In genomic region chr4:136595221-136595620, GRCm38 (mm10) we compare ENCODE assay signal across 27 mouse cellular contexts. TPM values are rescaled to one million over a fixed set of nuclear protein-coding genes. Genes with fewer than 3 reads are reported as not detected.
DNase-seq lines count a peak whose midpoint lies in the region; ATAC-seq and TF ChIP-seq lines count a peak whose summit lies in the region.
"Had no signal": no experiment of that assay in that cellular context is flagged by ENCODE, and none has a peak within 500 bp of the region (broad histone marks: within the 10 kb centered on the region; RNA-seq: fewer than 3 reads in every experiment).

No protein-coding gene starts in this region.

- ATAC-seq in kidney, postnatal 0 days (replicated peaks; ENCODE audit: low FRiP score, low read depth): no peak
- no peak for ATAC-seq in kidney, embryonic 15.5 days (replicated peaks; ENCODE audit: low FRiP score)
- ATAC-seq in forebrain, embryonic 14.5 days: no peak
- ATAC-seq: forebrain, embryonic 13.5 days; hindbrain, embryonic 16.5 days had no signal

- DNase-seq in heart, adult 11 months: peak; percentile 77
- no peak for DNase-seq in heart, adult 2 months
- DNase-seq in kidney, postnatal 0 days (ENCODE audit: low spot score): peak; percentile 41
- peak; percentile 40 to 44 for DNase-seq in kidney, postnatal 36 days
- DNase-seq in forebrain, embryonic 14.5 days (ENCODE audit: low spot score): no peak
- DNase-seq in left cerebral cortex, postnatal 14 days (ENCODE audit: low spot score in 2 of 2): no peak
- DNase-seq: adrenal gland, adult 8-10 months; adrenal gland, postnatal 36 days; cerebellum, adult 11 months; cerebellum, adult 8-10 months; cerebellum, postnatal 14 days; gastrocnemius, adult 2 months; gastrocnemius, postnatal 25 days; heart, postnatal 10 days; heart, postnatal 4 days had no signal

- H3K9ac ChIP-seq in heart, adult 2 months (ENCODE audit: low read depth, low read length): no peak overlapping the region
- no peak overlapping the region for H3K9ac ChIP-seq in kidney, postnatal 0 days (ENCODE audit: low read depth, low read length)
- no peak overlapping the region for H3K9ac ChIP-seq in kidney, embryonic 15.5 days
- no peak overlapping the region for H3K9ac ChIP-seq in forebrain, embryonic 14.5 days (ENCODE audit: low read length)
- H3K9ac ChIP-seq: embryonic facial prominence, embryonic 13.5 days; forebrain, embryonic 13.5 days; hindbrain, embryonic 12.5 days had no signal

- TF ChIP-seq POLR2A in heart, adult 2 months (IDR thresholded peaks at IDR 0.05; ENCODE audit: insufficient read depth, low read depth, low read length): no peak

- WGBS in heart, adult 2 months: 54% methylated on average over 6 of the region's 6 CpGs
- WGBS in kidney, postnatal 0 days: 55% methylated on average over 6 of the region's 6 CpGs
- 73% methylated on average over 6 of the region's 6 CpGs for WGBS in kidney, embryonic 15.5 days
- WGBS in forebrain, embryonic 14.5 days: 86% methylated on average over 6 of the region's 6 CpGs

- H3K4me1 ChIP-seq in heart, adult 2 months (ENCODE audit: control insufficient read depth, insufficient read depth, low read length): peaks cover 1% of the 10 kb centered on the region
- H3K4me1 ChIP-seq in kidney, postnatal 0 days (replicated peaks; ENCODE audit: insufficient read depth, low read length): peaks cover 5% of the 10 kb centered on the region
- peaks cover 24% of the 10 kb centered on the region for H3K4me1 ChIP-seq in kidney, embryonic 15.5 days
- peaks cover 91% of the 10 kb centered on the region for H3K4me1 ChIP-seq in E14TG2a.4 (replicated peaks; ENCODE audit: low read depth, low read length)
- peaks cover 5% of the 10 kb centered on the region for H3K4me1 ChIP-seq in forebrain, embryonic 14.5 days (ENCODE audit: control insufficient read depth, insufficient read depth, low read length)

- H3K27me3 ChIP-seq in heart, adult 2 months (ENCODE audit: control insufficient read depth, insufficient read depth, low read length): no peaks in the 10 kb centered on the region
- H3K27me3 ChIP-seq in kidney, postnatal 0 days (ENCODE audit: insufficient read depth, low read length): no peaks in the 10 kb centered on the region
- no peaks in the 10 kb centered on the region for H3K27me3 ChIP-seq in kidney, embryonic 15.5 days
- no peaks in the 10 kb centered on the region for H3K27me3 ChIP-seq in E14TG2a.4 (ENCODE audit: insufficient read depth, low read length)
- H3K27me3 ChIP-seq in forebrain, embryonic 14.5 days (replicated peaks; ENCODE audit: control insufficient read depth, insufficient read depth, low read length): no peaks in the 10 kb centered on the region
- H3K27me3 ChIP-seq: CH12.LX; embryonic facial prominence, embryonic 13.5 days; forebrain, embryonic 13.5 days; hindbrain, embryonic 12.5 days had no signal

- peaks cover 2% of the 10 kb centered on the region for H3K36me3 ChIP-seq in heart, adult 2 months (ENCODE audit: control insufficient read depth, insufficient read depth, low read length)
- H3K36me3 ChIP-seq in kidney, postnatal 0 days (ENCODE audit: insufficient read depth, low read length): no peaks in the 10 kb centered on the region
- H3K36me3 ChIP-seq in kidney, embryonic 15.5 days: peaks cover 13% of the 10 kb centered on the region
- peaks cover 42% of the 10 kb centered on the region for H3K36me3 ChIP-seq in E14TG2a.4 (ENCODE audit: insufficient read depth, low read length)
- H3K36me3 ChIP-seq in forebrain, embryonic 14.5 days (ENCODE audit: control insufficient read depth, insufficient read depth, low read length): peaks cover 18% of the 10 kb centered on the region

- no peak overlapping the region for H3K4me2 ChIP-seq in kidney, postnatal 0 days (ENCODE audit: low read length)
- no peak overlapping the region for H3K4me2 ChIP-seq in kidney, embryonic 15.5 days
- no peak overlapping the region for H3K4me2 ChIP-seq in forebrain, embryonic 14.5 days (ENCODE audit: low read length)
- H3K4me2 ChIP-seq: embryonic facial prominence, embryonic 13.5 days; forebrain, embryonic 13.5 days; hindbrain, embryonic 12.5 days had no signal

- no peaks in the 10 kb centered on the region for H3K9me3 ChIP-seq in kidney, postnatal 0 days (replicated peaks; ENCODE audit: low read length)
- no peaks in the 10 kb centered on the region for H3K9me3 ChIP-seq in kidney, embryonic 15.5 days (replicated peaks)
- H3K9me3 ChIP-seq in E14TG2a.4 (ENCODE audit: low read length): no peaks in the 10 kb centered on the region
- H3K9me3 ChIP-seq in forebrain, embryonic 14.5 days (replicated peaks; ENCODE audit: control insufficient read depth, low read length): no peaks in the 10 kb centered on the region
- H3K9me3 ChIP-seq: embryonic facial prominence, embryonic 13.5 days; forebrain, embryonic 13.5 days; heart, embryonic 10.5 days; hindbrain, embryonic 12.5 days had no signal

- no peak for TF ChIP-seq EP300 in heart, adult 2 months (IDR thresholded peaks at IDR 0.05; ENCODE audit: insufficient read depth, low read depth, low read length)

- no peak overlapping the region for H3K27ac ChIP-seq in heart, adult 2 months
- H3K27ac ChIP-seq in kidney, postnatal 0 days: no peak overlapping the region
- H3K27ac ChIP-seq in kidney, embryonic 15.5 days: no peak overlapping the region
- H3K27ac ChIP-seq in forebrain, embryonic 14.5 days (ENCODE audit: low read depth, low read length): no peak overlapping the region
- H3K27ac ChIP-seq: embryonic facial prominence, embryonic 13.5 days; forebrain, embryonic 13.5 days; gastrocnemius, adult 2 months; heart, embryonic 10.5 days; hindbrain, embryonic 12.5 days had no signal

- intact Hi-C loops in heart, adult 2 months (cut with DNase I): no loop called here
- intact Hi-C loops in left cerebral cortex, postnatal 14 days (cut with DNase I): no loop called here

- no peak for TF ChIP-seq CTCF in heart, adult 2 months (IDR thresholded peaks at IDR 0.05)
- TF ChIP-seq CTCF in kidney, postnatal 0 days (IDR thresholded peaks at IDR 0.05; ENCODE audit: low read depth): no peak
- TF ChIP-seq CTCF in E14TG2a.4 (conservative IDR thresholded peaks at IDR 0.05; ENCODE audit: low read length): no peak

- no peak overlapping the region for H3K4me3 ChIP-seq in heart, adult 2 months
- H3K4me3 ChIP-seq in kidney, postnatal 0 days (replicated peaks; ENCODE audit: low read depth, low read length): no peak overlapping the region
- H3K4me3 ChIP-seq in kidney, embryonic 15.5 days (replicated peaks): no peak overlapping the region
- peak overlapping the region; percentile 8; the same call in 1 of the 2 replicates for H3K4me3 ChIP-seq in E14TG2a.4 (replicated peaks; ENCODE audit: low read length)
- H3K4me3 ChIP-seq in forebrain, embryonic 14.5 days (ENCODE audit: low read depth, low read length): no peak overlapping the region
- H3K4me3 ChIP-seq: embryonic facial prominence, embryonic 13.5 days; forebrain, embryonic 13.5 days; gastrocnemius, adult 2 months; heart, embryonic 10.5 days; hindbrain, embryonic 12.5 days had no signal

- peaks cover 8% of the 10 kb centered on the region for H3K79me2 ChIP-seq in heart, adult 2 months (replicated peaks; ENCODE audit: control insufficient read depth, insufficient read depth, low read length)

RNA-seq across cellular contexts. Expression of gene Kdm1a, which starts 7.3 kb away (rescaled TPM):
- 10 to 100 TPM; 27.0 to 27.1 TPM for total RNA-seq in heart, adult 2 months (2021)
- 18.7 and 28.1 TPM in 2 replicates for polyA plus RNA-seq in heart, adult 2 months (2012; rRNA removed)
- polyA plus RNA-seq in kidney, postnatal 0 days (2015; fragmentation: Nextera tagmentation; extraction: Ambion mirVana): 28.8 TPM in 2 replicates
- polyA plus RNA-seq in kidney, embryonic 15.5 days (2015; fragmentation: Nextera tagmentation; extraction: Ambion mirVana): 39.9 and 43.7 TPM in 2 replicates
- polyA plus RNA-seq in forebrain, embryonic 14.5 days (2014; fragmentation: Nextera tagmentation; extraction: Ambion mirVana): 103 TPM in 2 replicates
- 100 to 1,000 TPM; 104 to 105 TPM for total RNA-seq in left cerebral cortex, postnatal 14 days (2021)

RNA-seq across cellular contexts. Expression of gene Tex46, which starts 15.0 kb away (rescaled TPM):
- total RNA-seq in heart, adult 2 months (2021): not detected
- not detected in 2 replicates for polyA plus RNA-seq in heart, adult 2 months (2012; rRNA removed)
- polyA plus RNA-seq in kidney, postnatal 0 days (2015; fragmentation: Nextera tagmentation; extraction: Ambion mirVana): not detected in 2 replicates
- polyA plus RNA-seq in kidney, embryonic 15.5 days (2015; fragmentation: Nextera tagmentation; extraction: Ambion mirVana): not detected in 2 replicates
- polyA plus RNA-seq in forebrain, embryonic 14.5 days (2014; fragmentation: Nextera tagmentation; extraction: Ambion mirVana): not detected in 2 replicates
- not detected for total RNA-seq in left cerebral cortex, postnatal 14 days (2021)
- total RNA-seq: adrenal gland, adult 8-10 months; adrenal gland, postnatal 36 days; CH12.LX; ES-E14; gastrocnemius, adult 2 months; gastrocnemius, postnatal 25 days; granulocyte monocyte progenitor cell, adult 5-6 weeks; heart, postnatal 10 days; heart, postnatal 4 days had no signal
- polyA plus RNA-seq: cortical plate, adult 2 months; embryonic facial prominence, embryonic 13.5 days; forebrain, embryonic 13.5 days; heart, embryonic 10.5 days; heart, embryonic 14.5 days; hindbrain, embryonic 12.5 days; hindbrain, embryonic 16.5 days had no signal

RNA-seq across cellular contexts. Expression of gene Lactbl1, which starts 27.2 kb away (rescaled TPM):
- total RNA-seq in heart, adult 2 months (2021): not detected
- polyA plus RNA-seq in heart, adult 2 months (2012; rRNA removed): 0.08 and 0.18 TPM in 2 replicates
- not detected in 2 replicates for polyA plus RNA-seq in kidney, postnatal 0 days (2015; fragmentation: Nextera tagmentation; extraction: Ambion mirVana)
- polyA plus RNA-seq in kidney, embryonic 15.5 days (2015; fragmentation: Nextera tagmentation; extraction: Ambion mirVana): not detected in 2 replicates
- 0.10 TPM in 1 of 2 replicates, not detected in the other for polyA plus RNA-seq in forebrain, embryonic 14.5 days (2014; fragmentation: Nextera tagmentation; extraction: Ambion mirVana)
- total RNA-seq in left cerebral cortex, postnatal 14 days (2021): under 1 TPM; 0.22 to 0.25 TPM
- total RNA-seq: adrenal gland, adult 8-10 months; adrenal gland, postnatal 36 days; CH12.LX; ES-E14; gastrocnemius, adult 2 months; gastrocnemius, postnatal 25 days; granulocyte monocyte progenitor cell, adult 5-6 weeks; heart, postnatal 10 days; heart, postnatal 4 days had no signal
- polyA plus RNA-seq: embryonic facial prominence, embryonic 13.5 days; forebrain, embryonic 13.5 days; heart, embryonic 10.5 days; heart, embryonic 14.5 days had no signal

Comparison
In these comparisons a context has a peak if more than half of its experiments do, and no peak if none do; other contexts are left out.
1. DNase-seq: peak in heart, adult 11 months (single experiment), kidney, postnatal 0 days (single experiment) and kidney, postnatal 36 days (2 of 2); none in heart, adult 2 months (0 of 2), forebrain, embryonic 14.5 days (single experiment) and left cerebral cortex, postnatal 14 days (0 of 2).